Mouse (Mus musculus) cerebellum, adult 18-20 months (tissue): ENCODE measurements around the gene Olfr612.
"Not testable (repeated sequence)": the region's sequence is repeated elsewhere in the genome, so short reads cannot be mapped to it uniquely, and the experiment has no call there.

Experiments used
- DNase-seq, 2 experiments: peaks; one replicate each; pipeline ENCODE4 v3.0.0; 2021

Olfr612 gene

GRCm38 (mm10) chr7:103542617-103543016 lies at the start of gene Olfr612:
Olfr612 (minus strand) TSS chr7:103542717.
- DNase-seq: not testable (repeated sequence)

GRCm38 (mm10) chr7:103589803-103590202 lies 47.3 kb upstream of the Olfr612 start, which contains the start of gene Olfr618:
Olfr618 (plus strand) TSS chr7:103590103.
- DNase-seq: no peak

GRCm38 (mm10) chr7:103572761-103573160 lies 30.2 kb upstream of the Olfr612 start, which contains the start of gene Olfr617:
Olfr617 (plus strand) TSS chr7:103573061.
- DNase-seq: no peak

GRCm38 (mm10) chr7:103569043-103569442 lies 26.5 kb upstream of the Olfr612 start, which contains the start of gene Olfr616:
Olfr616 (minus strand) TSS chr7:103569143.
- no peak for DNase-seq

- DNase-seq: no peak
Measured at GRCm38 (mm10) chr7:103555779-103556178, 13.3 kb upstream of the Olfr612 start, which contains the start of gene Olfr615. Olfr615 (plus strand) TSS chr7:103556079.

GRCm38 (mm10) chr7:103547774-103548173 lies 5.3 kb upstream of the Olfr612 start, which contains the start of gene Olfr613:
Olfr613 (plus strand) TSS chr7:103548074.
- no peak for DNase-seq

- DNase-seq: not testable (repeated sequence)
Measured at GRCm38 (mm10) chr7:103520746-103521145, 21.8 kb downstream of the Olfr612 start, which contains the start of gene Olfr611. Olfr611 (minus strand) TSS chr7:103520846.

- DNase-seq: no peak
Measured at GRCm38 (mm10) chr7:103512022-103512421, 30.5 kb downstream of the Olfr612 start, which contains the start of gene Olfr610. Olfr610 (minus strand) TSS chr7:103512122.

GRCm38 (mm10) chr7:103497962-103498361 lies 44.6 kb downstream of the Olfr612 start, which contains the start of gene Olfr609:
Olfr609 (minus strand) TSS chr7:103498062.
- DNase-seq: no peak
